Mouse (Mus musculus) gastrocnemius, adult 2 months (tissue): ENCODE results near the gene Kcnma1. TPM values are rescaled to one million over a fixed set of nuclear protein-coding genes. Genes with fewer than 3 reads are reported as not detected.

ENCODE experiments used
- DNase-seq: peaks from one replicate; pipeline ENCODE4 v3.0.0; 2022
- H3K27ac ChIP-seq: fragments of 200-600 bp; 2 replicates; pipeline ENCODE4 v1.8.1; 2022; ENCODE audit warnings: mild to moderate bottlenecking
- H3K4me3 ChIP-seq: fragments of 200-600 bp; 2 replicates; pipeline ENCODE4 v1.8.1; 2022; ENCODE audit warnings: mild to moderate bottlenecking, moderate library complexity
- CTCF ChIP-seq: fragments of 200-600 bp; IDR thresholded peaks from 2 replicates; pipeline ENCODE4 v1.8.1; 2022; ENCODE audit warnings: antibody characterized with exemption, mild to moderate bottlenecking, moderate library complexity
- intact Hi-C: fragments of 180-260 bp; cut with DNase I; formaldehyde crosslinking; loops from one replicate; pipeline ENCODE4 v1.15.1; 2025
- total RNA-seq, 2 experiments: library from RNA; stranded (reverse); gene quantifications; 2 replicates each; pipeline ENCODE4 v1.2.3; 2021

The Kcnma1 gene
- total RNA-seq, 2 experiments from 2014 or later = 52.6 to 80.4 TPM

DNA sequence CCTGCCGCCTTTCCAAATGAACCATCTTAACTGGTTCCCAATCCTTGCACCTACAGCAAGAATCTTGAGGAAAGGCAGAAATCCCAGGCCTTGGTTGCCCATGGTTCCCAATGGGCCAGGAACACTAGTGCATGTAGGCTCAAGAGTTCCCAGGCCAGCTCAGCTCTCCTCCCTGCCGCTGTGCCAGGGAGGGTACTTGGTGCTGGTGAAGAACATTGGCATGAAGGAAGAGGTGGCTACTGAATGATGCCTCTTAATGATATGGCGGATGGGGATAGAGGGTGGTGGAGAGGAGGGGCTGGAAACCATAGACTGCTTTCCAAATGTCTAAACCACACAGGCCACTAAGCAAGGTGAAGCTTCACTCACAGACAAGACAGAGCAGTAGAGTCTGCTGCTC lies 627.5 kb downstream of the Kcnma1 start:
- Histone ChIP-seq H3K4me3 (no peak overlapping the region), H3K27ac (no peak overlapping the region)
- DNase-seq = no peak
- no peak for TF ChIP-seq CTCF
- intact Hi-C loops = no loop called here

DNA sequence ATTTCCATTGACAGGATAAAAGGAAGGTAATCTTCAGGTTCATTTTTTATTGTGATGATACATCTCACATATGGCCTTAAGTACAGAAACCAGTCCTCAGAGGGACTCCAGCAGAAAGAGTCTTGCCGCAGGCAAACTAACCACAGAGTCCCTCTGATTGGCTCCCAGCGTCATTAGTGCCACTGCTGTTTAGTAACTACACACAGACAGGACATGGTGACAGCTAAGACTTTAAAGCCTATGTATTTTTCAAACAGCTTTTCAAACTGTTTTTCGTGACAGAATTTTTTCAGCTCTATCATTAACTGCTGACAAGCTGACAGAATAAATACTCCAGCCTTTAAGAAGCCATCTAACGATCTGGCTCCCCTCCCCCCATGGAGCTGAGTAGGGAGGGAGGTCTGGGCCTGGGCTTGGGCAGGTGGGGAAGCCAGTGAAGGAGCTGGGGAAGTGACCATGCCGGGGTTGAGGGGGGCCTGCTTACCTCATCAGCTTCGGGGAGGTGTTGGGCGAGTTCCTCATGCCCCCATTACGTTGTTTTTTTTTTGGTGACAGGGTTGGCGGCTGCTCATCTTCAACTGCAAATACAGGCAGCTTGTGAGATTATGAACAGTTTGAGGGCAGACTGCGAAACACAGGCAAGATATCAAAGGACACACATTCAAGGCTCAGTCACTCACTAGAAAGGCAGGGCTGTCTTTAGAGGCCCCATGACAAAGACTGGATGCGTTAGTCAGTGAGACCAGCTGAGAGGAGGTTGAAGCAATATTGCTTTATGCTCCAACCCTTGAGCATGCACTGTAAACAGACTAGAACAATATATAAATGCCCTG lies 628.3 kb downstream of the Kcnma1 start:
- intact Hi-C loops = no loop called here
- H3K4me3 ChIP-seq = no peak overlapping the region
- no peak for DNase-seq
- TF ChIP-seq CTCF = no peak
- no peak overlapping the region for H3K27ac ChIP-seq

DNA sequence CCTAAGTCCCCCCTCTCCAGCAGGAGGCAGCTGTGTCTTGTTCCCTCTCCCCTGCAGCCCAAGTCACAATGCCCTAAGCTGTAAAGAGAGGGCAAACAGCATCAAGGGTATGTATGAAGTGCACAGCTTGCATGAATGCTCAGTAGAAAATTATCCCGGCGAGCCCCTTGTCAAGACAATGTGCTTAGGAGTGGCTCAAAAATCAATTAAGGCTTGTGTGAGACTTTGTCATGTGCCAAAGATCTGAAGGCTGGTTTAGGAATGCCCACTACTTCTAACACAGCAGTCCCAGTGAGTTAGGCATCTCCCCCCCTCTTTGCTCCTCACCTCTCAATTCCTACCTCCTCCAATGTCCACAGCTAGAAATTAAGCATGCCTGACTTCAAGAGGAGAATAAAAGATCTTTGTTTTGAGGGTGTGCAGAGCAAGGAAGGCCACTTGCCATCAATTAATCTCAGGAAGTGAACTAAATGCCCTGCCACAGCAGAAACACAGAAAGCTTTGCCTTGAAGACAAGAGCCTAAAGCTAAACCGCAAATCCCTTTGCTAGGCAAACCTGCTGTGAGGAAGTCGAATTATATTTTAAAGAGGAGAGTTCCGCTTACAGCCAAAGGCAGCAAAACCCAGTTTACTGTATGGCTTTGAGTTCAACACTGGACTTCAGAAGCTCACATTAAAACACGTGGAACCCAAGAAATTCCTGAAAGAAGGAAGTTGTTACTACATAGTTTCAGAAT lies 635.8 kb downstream of the Kcnma1 start:
- DNase-seq = no peak
- TF ChIP-seq CTCF = no peak
- Histone ChIP-seq H3K4me3 (no peak overlapping the region), H3K27ac (no peak overlapping the region)
- intact Hi-C loops = no loop called here

DNA sequence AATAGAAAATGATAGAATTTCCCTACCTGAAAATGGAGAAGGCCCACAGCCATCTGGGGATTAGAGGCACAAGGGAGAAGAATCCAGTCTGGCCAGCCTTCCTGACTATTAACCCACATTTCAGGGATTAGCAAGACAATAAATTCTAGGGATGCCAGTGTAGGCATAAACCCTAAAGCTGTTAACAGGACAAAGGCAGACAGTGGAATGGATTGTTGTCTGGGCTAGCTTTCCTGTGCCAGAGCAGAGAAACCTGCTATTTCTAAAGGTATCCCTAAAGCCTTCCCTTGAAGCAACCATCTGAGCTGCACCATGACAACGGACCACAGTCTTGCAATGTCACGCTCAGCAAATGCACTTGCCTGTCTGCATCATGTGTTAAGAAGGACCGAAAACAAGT lies 642.3 kb downstream of the Kcnma1 start:
- intact Hi-C loops = no loop called here
- H3K27ac ChIP-seq = no peak overlapping the region
- TF ChIP-seq CTCF = no peak
- no peak for DNase-seq
- no peak overlapping the region for H3K4me3 ChIP-seq

DNA sequence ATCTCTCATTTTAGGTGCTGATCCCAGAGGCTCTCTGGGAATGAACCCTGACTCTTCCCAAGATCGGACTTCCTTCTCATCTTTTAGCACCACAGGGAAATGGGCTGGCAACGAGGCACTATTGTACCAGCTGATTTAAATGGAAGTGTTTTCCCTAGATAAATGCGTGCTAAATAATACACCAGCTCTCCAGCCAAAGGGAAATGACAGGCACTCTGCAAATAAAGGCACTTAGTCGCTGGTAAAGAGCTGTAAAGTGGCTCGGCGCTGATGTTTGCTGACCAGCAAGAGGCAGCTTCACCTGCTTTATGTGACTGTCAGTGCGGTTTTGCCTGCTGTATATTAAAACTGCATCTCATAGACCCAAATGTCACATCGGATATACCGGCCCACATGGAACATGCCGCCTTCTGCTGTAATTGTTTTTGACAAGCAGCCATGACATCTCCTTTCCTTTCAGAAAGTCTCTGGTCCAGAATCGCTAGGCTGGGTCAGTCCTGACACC lies 653.7 kb downstream of the Kcnma1 start:
- TF ChIP-seq CTCF = no peak
- Histone ChIP-seq H3K27ac (no peak overlapping the region), H3K4me3 (no peak overlapping the region)
- DNase-seq = no peak
- intact Hi-C loops = no loop called here

DNA sequence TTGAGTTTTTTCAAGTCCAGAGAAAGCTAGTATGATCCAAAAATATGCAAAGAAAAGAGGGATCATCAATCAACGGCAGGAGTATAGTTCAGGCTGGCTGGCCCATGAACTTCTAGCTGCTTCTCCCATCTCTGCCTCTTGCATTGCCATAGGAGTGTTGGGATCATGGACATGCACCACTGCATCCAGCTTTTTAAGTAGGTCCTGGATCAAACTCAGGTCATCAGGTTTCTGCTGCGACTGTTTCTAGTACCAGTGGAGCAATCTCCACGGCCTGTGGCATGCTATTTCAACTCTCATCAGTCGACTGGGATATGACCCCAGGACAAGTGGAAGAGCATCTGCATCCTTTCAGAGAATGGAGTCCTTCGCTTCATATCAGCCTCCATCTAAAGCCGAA lies 655.5 kb downstream of the Kcnma1 start:
- intact Hi-C loops = no loop called here
- TF ChIP-seq CTCF = no peak
- no peak for DNase-seq
- no peak overlapping the region for H3K4me3 ChIP-seq
- no peak overlapping the region for H3K27ac ChIP-seq

DNA sequence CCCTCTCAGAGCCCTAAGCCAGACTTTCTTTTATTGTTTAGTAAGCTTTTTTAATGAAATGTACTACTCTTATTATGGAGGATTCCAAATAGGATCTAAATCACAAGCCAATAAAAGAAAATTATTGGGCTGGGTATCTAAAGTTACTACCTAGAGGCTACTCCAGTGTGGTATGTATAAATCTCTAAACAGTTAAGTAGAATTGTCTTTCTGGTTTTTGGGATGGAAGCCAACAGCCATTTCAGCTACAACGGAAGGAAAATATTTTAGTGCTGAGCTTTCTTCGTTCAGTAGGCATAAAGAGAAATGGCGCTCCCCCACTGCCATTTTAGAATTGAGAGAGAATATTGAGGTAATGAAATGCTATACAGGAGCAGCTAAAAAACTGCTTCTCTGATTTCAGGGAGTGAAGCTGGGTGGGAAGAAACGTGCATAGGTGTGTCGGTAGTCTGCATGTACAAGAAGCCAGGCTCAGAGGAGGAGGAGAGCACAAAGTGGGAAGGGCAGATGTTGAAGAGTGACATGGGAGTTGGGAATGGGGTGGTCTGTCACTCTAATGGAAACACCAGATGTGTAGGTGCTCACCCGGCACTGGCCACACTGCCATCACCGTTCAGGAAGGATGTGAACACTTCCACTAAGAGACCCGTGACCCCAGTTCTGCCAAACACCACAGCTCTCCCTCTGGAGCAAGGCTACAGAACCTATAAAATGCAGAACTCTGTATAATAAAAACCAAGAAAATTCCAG lies 656.6 kb downstream of the Kcnma1 start:
- H3K27ac ChIP-seq = no peak overlapping the region
- no peak overlapping the region for H3K4me3 ChIP-seq
- intact Hi-C loops = no loop called here
- DNase-seq = no peak
- no peak for TF ChIP-seq CTCF

DNA sequence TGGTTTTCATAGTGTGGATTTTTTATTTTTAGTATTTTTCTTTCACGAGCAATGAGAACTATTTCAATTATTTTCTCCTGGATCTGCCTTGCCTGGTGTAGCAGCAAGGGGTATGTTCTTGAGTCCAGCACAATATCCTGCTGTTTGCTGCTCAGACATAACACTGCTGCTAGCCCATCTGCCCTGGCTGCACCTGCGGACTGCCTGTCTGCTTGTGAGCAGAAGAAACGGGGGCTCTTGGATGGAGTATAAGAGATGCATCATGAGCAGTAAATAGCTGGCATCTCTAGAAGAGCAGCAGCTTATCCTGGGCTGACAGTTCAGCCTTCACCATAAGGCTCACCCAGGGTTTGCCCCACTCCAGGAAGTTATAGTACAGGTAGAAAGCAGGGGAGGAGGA lies 687.5 kb downstream of the Kcnma1 start:
- intact Hi-C loops = no loop called here
- DNase-seq = no peak
- Histone ChIP-seq H3K4me3 (no peak overlapping the region), H3K27ac (no peak overlapping the region)
- no peak for TF ChIP-seq CTCF

DNA sequence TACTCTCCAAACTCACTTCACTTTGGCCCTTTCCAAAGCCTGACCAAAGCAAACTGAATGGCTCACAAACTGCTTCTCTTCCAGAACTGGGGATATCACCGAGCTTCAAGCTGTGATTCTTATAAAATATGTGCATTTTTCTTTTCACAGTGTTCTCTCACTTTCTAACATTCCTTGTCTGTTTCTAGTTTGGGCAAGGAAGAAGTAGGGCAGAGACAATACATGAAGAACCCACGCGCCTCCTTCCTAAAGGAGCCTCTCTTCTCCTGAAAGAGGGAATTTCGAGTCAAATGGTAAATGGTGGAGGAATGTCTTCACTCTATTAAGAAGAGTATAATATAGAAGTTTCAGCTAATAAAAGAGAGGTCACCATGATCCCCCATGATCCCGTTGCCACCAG lies 709.0 kb downstream of the Kcnma1 start:
- no peak for TF ChIP-seq CTCF
- Histone ChIP-seq H3K27ac (no peak overlapping the region), H3K4me3 (no peak overlapping the region)
- intact Hi-C loops = no loop called here
- no peak for DNase-seq

DNA sequence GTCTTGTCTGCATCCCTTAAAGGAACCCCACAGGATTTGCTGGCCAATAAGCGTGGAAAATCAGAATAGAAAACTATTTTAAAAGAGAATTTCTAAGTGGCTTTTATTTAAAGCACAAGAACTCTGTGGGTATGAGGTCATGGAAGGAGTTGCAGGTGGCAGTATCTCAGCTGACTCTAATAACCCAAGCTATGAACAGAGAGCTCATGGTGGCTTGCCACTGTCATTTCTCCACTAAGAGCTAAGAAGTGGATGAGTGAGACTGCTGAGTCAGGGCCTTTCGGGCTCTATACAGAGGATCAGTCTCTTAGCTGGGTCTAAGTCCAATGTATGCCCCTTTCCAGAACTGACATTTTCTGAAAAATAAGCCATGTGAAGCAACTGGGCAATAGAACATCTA lies 713.8 kb downstream of the Kcnma1 start:
- intact Hi-C loops = no loop called here
- no peak for TF ChIP-seq CTCF
- no peak for DNase-seq

DNA sequence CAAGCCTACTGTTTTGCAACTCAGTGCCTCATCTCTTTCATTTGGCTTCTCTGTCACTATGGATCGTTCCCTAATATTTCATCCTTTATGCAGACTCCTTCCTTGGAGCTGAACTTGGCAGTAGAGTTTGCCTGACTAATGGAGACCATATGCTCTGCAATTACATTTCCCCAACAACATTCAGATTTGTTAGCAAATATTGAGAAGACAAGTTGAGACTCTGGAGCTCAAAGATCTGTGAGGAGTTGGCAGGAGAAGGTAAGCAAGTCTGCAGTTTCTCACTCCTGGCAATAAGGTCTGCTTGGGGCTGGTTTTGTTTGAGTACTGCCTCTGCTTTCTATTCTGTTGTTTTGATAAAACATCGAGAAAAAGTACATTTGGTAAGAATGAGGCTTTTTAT lies 723.7 kb downstream of the Kcnma1 start:
- intact Hi-C loops = no loop called here
- peak overlapping the region; percentile 46; the same call in 1 of the 2 replicates for H3K27ac ChIP-seq
- H3K4me3 ChIP-seq = no peak overlapping the region
- no peak for DNase-seq
- no peak for TF ChIP-seq CTCF

More for the DNA sequence above, 713.8 kb downstream of the Kcnma1 start:
- H3K27ac ChIP-seq = no peak overlapping the region
- no peak overlapping the region for H3K4me3 ChIP-seq

DNA sequence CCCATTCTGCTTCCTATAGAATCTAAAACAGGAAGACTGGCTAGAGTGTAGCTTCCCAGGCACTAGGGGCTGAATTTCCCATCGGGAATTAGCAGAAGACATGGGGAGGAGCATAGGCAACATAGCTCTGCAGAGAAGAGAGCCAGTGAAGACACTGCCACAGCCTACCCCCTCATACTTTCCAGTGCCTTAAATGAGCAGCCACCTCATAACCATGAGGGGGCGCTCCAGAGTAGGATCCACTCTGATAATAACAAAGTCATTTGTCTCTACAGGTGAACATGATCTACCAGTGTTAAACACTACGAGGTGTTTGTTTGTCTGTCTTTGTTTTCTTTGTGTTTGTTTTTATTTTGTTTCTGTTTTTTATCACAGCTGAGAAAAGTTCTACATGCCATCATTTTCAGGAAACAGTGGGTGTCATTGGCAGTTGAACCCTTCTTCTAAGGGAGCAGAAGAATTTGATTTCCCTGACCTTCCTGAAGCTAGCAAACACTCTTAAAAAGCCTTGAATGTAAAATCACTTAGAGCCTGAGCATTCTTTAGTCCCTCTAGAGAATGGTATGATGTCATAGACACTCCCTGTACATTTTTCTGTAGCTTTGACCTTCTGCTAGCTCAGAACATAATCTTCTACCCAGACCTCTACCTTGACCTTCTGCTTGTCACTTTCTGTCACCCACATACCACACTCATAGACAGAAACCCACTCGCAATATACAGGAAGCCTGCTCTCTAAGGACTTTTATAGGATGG lies 747.6 kb downstream of the Kcnma1 start:
- intact Hi-C loops = no loop called here
- DNase-seq = no peak

More for the DNA sequence above, 747.6 kb downstream of the Kcnma1 start:
- H3K27ac ChIP-seq = no peak overlapping the region
- peak; percentile 49 for TF ChIP-seq CTCF
- H3K4me3 ChIP-seq = no peak overlapping the region
